Mouse (Mus musculus): Measurements from ENCODE around the gene Olfr429. TPM values are rescaled to one million over a fixed set of nuclear protein-coding genes. Genes with fewer than 3 reads are reported as not detected.

The Olfr429 gene
- polyA plus RNA-seq (2012; rRNA removed) = not detected in 2 replicates

GRCm38 (mm10) chr1:174084031-174084430 lies at the start of gene Olfr429:
Gene Olfr429, plus strand, starts transcription at chr1:174084331.

GRCm38 (mm10) chr1:174040523-174041177 lies 43.5 kb upstream of the Olfr429 start, which contains the start of gene Olfr433:
Gene Olfr433, plus strand, starts transcription at chr1:174040705.

DNA sequence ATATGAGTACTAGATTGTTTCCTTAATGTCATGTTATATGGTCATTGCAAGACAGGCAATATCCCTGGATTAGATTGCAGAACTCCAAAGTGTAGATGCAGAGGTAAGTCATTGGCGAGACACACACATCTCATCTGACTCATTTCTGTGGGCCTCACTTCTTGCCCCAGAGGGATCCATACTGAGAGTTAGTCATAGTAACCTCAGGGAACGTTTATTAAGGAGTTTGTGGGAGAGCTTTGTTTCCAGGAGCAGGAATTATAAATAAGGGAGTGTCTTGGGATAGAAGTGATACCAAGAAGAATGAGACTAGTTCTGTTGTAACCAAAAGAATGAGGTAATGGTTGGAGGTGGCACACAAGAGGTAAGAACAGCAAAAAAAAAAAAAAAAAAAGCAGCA lies 35.2 kb upstream of the Olfr429 start, which contains the start of gene Olfr432:
TSS of gene Olfr432 (plus strand) at position 313 of the 400 bp plus-strand sequence.

GRCm38 (mm10) chr1:174066305-174066704 lies 17.8 kb upstream of the Olfr429 start, which contains the start of gene Olfr430:
Gene Olfr430, plus strand, starts transcription at chr1:174066605.

DNA sequence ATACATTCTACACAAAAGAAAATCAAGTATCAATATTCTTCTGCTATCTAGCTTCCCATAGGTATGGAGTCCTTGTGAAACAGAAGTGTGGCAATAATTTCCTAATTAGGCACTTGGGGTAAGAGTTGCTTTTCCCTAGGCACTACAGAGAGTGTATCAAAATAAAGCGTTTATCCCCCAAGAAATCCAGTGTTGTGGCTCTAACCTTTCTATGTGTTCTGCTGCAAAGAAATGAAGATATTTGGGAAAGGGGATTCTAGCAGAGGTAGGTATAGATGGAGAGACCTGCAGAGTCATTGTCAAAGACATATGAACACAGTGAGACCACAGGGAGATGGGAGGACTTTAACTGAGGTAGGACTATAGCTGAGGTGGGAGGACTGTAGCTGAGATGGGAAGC lies 12.5 kb downstream of the Olfr429 start, which contains the start of gene Olfr427:
TSS of gene Olfr427 (plus strand) at position 301 of the 400 bp plus-strand sequence.

DNA sequence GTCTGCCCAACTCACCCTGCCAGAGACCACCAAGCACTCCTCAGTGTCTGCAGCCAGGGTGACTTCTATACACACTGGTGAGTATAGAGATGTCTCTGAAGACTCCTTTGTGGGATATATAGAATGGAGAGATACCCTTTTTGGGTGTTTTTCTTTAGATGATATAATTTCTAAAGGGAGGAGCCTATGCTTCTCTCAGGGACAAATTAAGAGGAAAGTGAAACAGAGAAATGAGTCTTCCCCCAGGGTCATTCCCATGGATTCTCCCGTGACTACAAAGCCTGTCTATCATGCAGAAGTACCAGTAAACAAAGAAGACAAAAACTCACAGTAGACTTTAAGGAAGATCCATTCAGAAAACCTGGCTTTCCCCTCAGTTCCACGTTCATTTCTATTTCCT lies 36.9 kb downstream of the Olfr429 start, which contains the start of gene Olfr231:
TSS of gene Olfr231 (minus strand) at position 101 of the 400 bp plus-strand sequence.

DNA sequence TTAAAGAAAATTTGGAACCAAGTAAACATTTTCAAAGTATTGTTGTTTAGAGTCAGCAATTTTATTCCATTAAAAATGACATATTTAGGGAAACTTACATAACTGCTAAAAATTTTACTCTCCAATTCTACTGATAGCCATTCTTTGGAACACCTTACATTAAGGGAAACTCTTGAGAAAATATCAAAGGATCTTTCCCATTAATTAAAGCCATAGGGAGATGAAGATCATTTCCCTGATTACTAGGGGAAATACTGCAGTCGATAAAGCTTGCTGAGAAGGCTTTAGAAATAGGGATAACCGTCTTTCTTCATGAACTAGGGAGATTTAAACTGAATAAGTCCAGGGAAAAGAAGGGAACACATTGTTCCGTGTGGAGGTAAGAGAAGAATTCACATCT lies 47.1 kb downstream of the Olfr429 start, which contains the start of gene Olfr424:
TSS of gene Olfr424 (plus strand) at position 301 of the 400 bp plus-strand sequence.

Other genes with a start within 250 kb of the Olfr429 start
- gene Ifi211, start 171.3 kb upstream of the Olfr429 start, polyA plus RNA-seq (2012; rRNA removed) = 0.19 and 0.34 TPM in 2 replicates
- gene Mndal, start 141.8 kb upstream of the Olfr429 start, polyA plus RNA-seq (2012; rRNA removed) = 0.39 and 0.40 TPM in 2 replicates
- gene Ifi203, start 141.7 kb upstream of the Olfr429 start, polyA plus RNA-seq (2012; rRNA removed) = 0.13 and 0.21 TPM in 2 replicates
- gene Ifi202b, start 101.6 kb upstream of the Olfr429 start, polyA plus RNA-seq (2012; rRNA removed) = not detected in 2 replicates
- 0.05 and 0.09 TPM in 2 replicates for gene Ifi205, start 52.5 kb upstream of the Olfr429 start, polyA plus RNA-seq (2012; rRNA removed)
- gene Olfr433, start 43.6 kb upstream of the Olfr429 start, polyA plus RNA-seq (2012; rRNA removed) = not detected in 2 replicates
- 0.04 TPM in 1 of 2 replicates, not detected in the other for gene Olfr432, start 35.1 kb upstream of the Olfr429 start, polyA plus RNA-seq (2012; rRNA removed)
- gene Olfr430, start 17.7 kb upstream of the Olfr429 start, polyA plus RNA-seq (2012; rRNA removed) = not detected in 2 replicates
- gene Olfr427, start 12.6 kb downstream of the Olfr429 start, polyA plus RNA-seq (2012; rRNA removed) = not detected in 2 replicates
- gene Olfr231, start 36.8 kb downstream of the Olfr429 start, polyA plus RNA-seq (2012; rRNA removed) = 0.05 and 0.15 TPM in 2 replicates
- gene Olfr424, start 47.2 kb downstream of the Olfr429 start, polyA plus RNA-seq (2012; rRNA removed) = not detected in 2 replicates
- not detected in 2 replicates for gene Olfr420, start 71.3 kb downstream of the Olfr429 start, polyA plus RNA-seq (2012; rRNA removed)
- 4.9 and 6.0 TPM in 2 replicates for gene Spta1, start 88.4 kb downstream of the Olfr429 start, polyA plus RNA-seq (2012; rRNA removed)
- gene Olfr419, start 167.7 kb downstream of the Olfr429 start, polyA plus RNA-seq (2012; rRNA removed) = not detected in 2 replicates
- not detected in 2 replicates for gene Mptx1, start 246.2 kb downstream of the Olfr429 start, polyA plus RNA-seq (2012; rRNA removed)

All from central nervous system, embryonic 11.5 days (tissue).